ENCODE assay signal across 8 mouse cellular contexts in the genomic region with DNA sequence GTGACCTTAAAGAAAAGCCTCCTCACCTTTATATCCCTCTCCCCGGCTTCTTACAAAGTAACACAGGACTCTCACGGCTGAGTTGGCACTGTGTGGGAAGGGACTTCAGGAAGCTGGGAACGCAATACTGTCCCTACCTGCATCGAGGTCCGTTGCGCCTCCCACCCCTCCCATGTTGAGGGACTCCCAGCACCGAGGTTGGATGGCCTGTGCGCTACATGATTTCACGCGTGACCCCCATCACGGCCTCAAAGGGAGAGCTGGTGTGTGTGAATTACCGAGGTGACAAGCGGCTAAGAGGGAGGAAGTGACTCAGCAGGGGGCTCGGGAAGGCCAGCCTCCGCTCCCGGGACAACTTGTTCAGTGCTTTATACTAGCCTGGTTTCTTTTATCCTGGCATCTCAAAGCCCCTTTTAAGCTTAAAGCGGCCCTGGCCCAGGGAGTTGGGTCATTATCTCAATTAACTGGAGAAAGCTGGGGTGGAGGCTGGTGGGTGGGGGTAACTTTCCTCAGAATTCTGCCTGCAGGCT. TPM values are rescaled to one million over a fixed set of nuclear protein-coding genes. Genes with fewer than 3 reads are reported as not detected.
DNase-seq lines count a peak whose midpoint lies in the region; ATAC-seq lines count a peak whose summit lies in the region.

No protein-coding gene starts in this region.

- DNase-seq in heart, postnatal 10 days = no peak
- DNase-seq in embryonic facial prominence, embryonic 10.5 days (ENCODE audit: low spot score) = peak; percentile 59
- DNase-seq in spleen, postnatal 14 days (ENCODE audit: low spot score in 2 of 2) = no peak
- DNase-seq in gastrocnemius, postnatal 10 days = no peak

- 1% methylated on average over 17 of the region's 17 CpGs for WGBS in heart, embryonic 13.5 days
- WGBS in embryonic facial prominence, embryonic 10.5 days = 1% methylated on average over 17 of the region's 17 CpGs
- whole genome bisulfite sequencing in hindbrain, embryonic 15.5 days = 3% methylated on average over 17 of the region's 17 CpGs
- 5% methylated on average over 17 of the region's 17 CpGs for WGBS in limb, embryonic 13.5 days
- WGBS in stomach, embryonic 15.5 days = 19% methylated on average over 17 of the region's 17 CpGs

- intact Hi-C loops in heart, postnatal 10 days (cut with DNase I) = no loop called here

- H3K9ac ChIP-seq in heart, embryonic 13.5 days = peak overlapping the region; percentile 50
- H3K9ac ChIP-seq in hindbrain, embryonic 15.5 days = no peak overlapping the region
- H3K9ac ChIP-seq in limb, embryonic 13.5 days = peak overlapping the region; percentile 48; the same call in 1 of the 2 replicates
- no peak overlapping the region for H3K9ac ChIP-seq in stomach, embryonic 15.5 days

- H3K4me1 ChIP-seq in heart, embryonic 13.5 days = peaks cover 15% of the 10 kb centered on the region
- peaks cover 50% of the 10 kb centered on the region for H3K4me1 ChIP-seq in embryonic facial prominence, embryonic 10.5 days
- H3K4me1 ChIP-seq in hindbrain, embryonic 15.5 days (replicated peaks) = peaks cover 12% of the 10 kb centered on the region
- peaks cover 43% of the 10 kb centered on the region for H3K4me1 ChIP-seq in limb, embryonic 13.5 days
- 0 out of 2 replicates have a peak, but pooled peaks cover 8% of the 10 kb centered on the region for H3K4me1 ChIP-seq in stomach, embryonic 15.5 days

- peaks cover 51% of the 10 kb centered on the region for H3K27me3 ChIP-seq in heart, embryonic 13.5 days (replicated peaks)
- H3K27me3 ChIP-seq in embryonic facial prominence, embryonic 10.5 days (replicated peaks; ENCODE audit: low read depth, poor library complexity, severe bottlenecking) = peaks cover 64% of the 10 kb centered on the region
- peaks cover 43% of the 10 kb centered on the region for H3K27me3 ChIP-seq in hindbrain, embryonic 15.5 days
- H3K27me3 ChIP-seq in limb, embryonic 13.5 days = peaks cover 20% of the 10 kb centered on the region
- peaks cover 23% of the 10 kb centered on the region for H3K27me3 ChIP-seq in stomach, embryonic 15.5 days (replicated peaks)

- H3K9me3 ChIP-seq in heart, embryonic 13.5 days = no peaks in the 10 kb centered on the region
- 0 out of 2 replicates have a peak, but pooled peaks cover 3% of the 10 kb centered on the region for H3K9me3 ChIP-seq in embryonic facial prominence, embryonic 10.5 days
- H3K9me3 ChIP-seq in hindbrain, embryonic 15.5 days = no peaks in the 10 kb centered on the region
- no peaks in the 10 kb centered on the region for H3K9me3 ChIP-seq in limb, embryonic 13.5 days
- H3K9me3 ChIP-seq in stomach, embryonic 15.5 days = no peaks in the 10 kb centered on the region

- no peak overlapping the region for H3K27ac ChIP-seq in heart, embryonic 13.5 days (replicated peaks)
- H3K27ac ChIP-seq in embryonic facial prominence, embryonic 10.5 days (replicated peaks) = peak overlapping the region; percentile 53
- no peak overlapping the region for H3K27ac ChIP-seq in hindbrain, embryonic 15.5 days (replicated peaks)
- H3K27ac ChIP-seq in limb, embryonic 13.5 days = no peak overlapping the region
- H3K27ac ChIP-seq in stomach, embryonic 15.5 days = no peak overlapping the region

- peak overlapping the region; percentile 70 for H3K4me2 ChIP-seq in heart, embryonic 13.5 days
- H3K4me2 ChIP-seq in hindbrain, embryonic 15.5 days = peak overlapping the region; percentile 48
- peak overlapping the region; percentile 54 for H3K4me2 ChIP-seq in limb, embryonic 13.5 days (replicated peaks)
- H3K4me2 ChIP-seq in stomach, embryonic 15.5 days = peak overlapping the region; percentile 40

- peak overlapping the region; percentile 45 for H3K4me3 ChIP-seq in heart, embryonic 13.5 days
- H3K4me3 ChIP-seq in embryonic facial prominence, embryonic 10.5 days = peak overlapping the region; percentile 48
- peak overlapping the region; percentile 16; the same call in 1 of the 2 replicates for H3K4me3 ChIP-seq in hindbrain, embryonic 15.5 days
- H3K4me3 ChIP-seq in limb, embryonic 13.5 days = peak overlapping the region; percentile 16
- H3K4me3 ChIP-seq in stomach, embryonic 15.5 days (replicated peaks) = 0 out of 2 replicates have a peak overlapping the region, but pooled peaks have one; percentile 3

- no peak for ATAC-seq in heart, embryonic 13.5 days (ENCODE audit: extremely low read depth, insufficient number of reproducible peaks, low FRiP score, low TSS enrichment)
- ATAC-seq in hindbrain, embryonic 15.5 days (ENCODE audit: low FRiP score, low read depth) = no peak
- ATAC-seq in limb, embryonic 13.5 days (ENCODE audit: low FRiP score, low read depth) = no peak
- no peak for ATAC-seq in stomach, embryonic 15.5 days (ENCODE audit: insufficient read depth, low FRiP score, low read depth)

- no peaks in the 10 kb centered on the region for H3K36me3 ChIP-seq in heart, embryonic 13.5 days
- H3K36me3 ChIP-seq in embryonic facial prominence, embryonic 10.5 days (replicated peaks) = no peaks in the 10 kb centered on the region
- no peaks in the 10 kb centered on the region for H3K36me3 ChIP-seq in hindbrain, embryonic 15.5 days
- no peaks in the 10 kb centered on the region for H3K36me3 ChIP-seq in limb, embryonic 13.5 days
- H3K36me3 ChIP-seq in stomach, embryonic 15.5 days = no peaks in the 10 kb centered on the region

RNA-seq across cellular contexts. Expression of a gene that starts 31.1 kb away (rescaled TPM):
- 28.0 and 29.7 TPM in 2 replicates for polyA plus RNA-seq in heart, embryonic 13.5 days (2015; fragmentation: Nextera tagmentation; extraction: Ambion mirVana)
- total RNA-seq in heart, postnatal 10 days (2021) = 10 to 100 TPM; 24.3 to 28.6 TPM
- polyA plus RNA-seq in embryonic facial prominence, embryonic 10.5 days (2016; fragmentation: Nextera tagmentation; extraction: Ambion mirVana) = 55.2 and 57.0 TPM in 2 replicates
- 7.1 and 10.8 TPM in 2 replicates for polyA plus RNA-seq in hindbrain, embryonic 15.5 days (2015; fragmentation: Nextera tagmentation; extraction: Ambion mirVana)
- 103 and 106 TPM in 2 replicates for polyA plus RNA-seq in limb, embryonic 13.5 days (2015; fragmentation: Nextera tagmentation; extraction: Ambion mirVana)
- 60.6 and 65.7 TPM in 2 replicates for polyA plus RNA-seq in stomach, embryonic 15.5 days (2015; fragmentation: Nextera tagmentation; extraction: Ambion mirVana)
- 10 to 100 TPM; 26.2 to 34.2 TPM for total RNA-seq in gastrocnemius, postnatal 10 days (2021)

RNA-seq across cellular contexts. Expression of a gene that starts 39.9 kb away (rescaled TPM):
- 0.19 and 0.43 TPM in 2 replicates for polyA plus RNA-seq in heart, embryonic 13.5 days (2015; fragmentation: Nextera tagmentation; extraction: Ambion mirVana)
- under 1 TPM; 0.12 to 0.17 TPM for total RNA-seq in heart, postnatal 10 days (2021)
- polyA plus RNA-seq in embryonic facial prominence, embryonic 10.5 days (2016; fragmentation: Nextera tagmentation; extraction: Ambion mirVana) = 4.4 and 4.7 TPM in 2 replicates
- polyA plus RNA-seq in hindbrain, embryonic 15.5 days (2015; fragmentation: Nextera tagmentation; extraction: Ambion mirVana) = not detected in 2 replicates
- 22.8 and 26.1 TPM in 2 replicates for polyA plus RNA-seq in limb, embryonic 13.5 days (2015; fragmentation: Nextera tagmentation; extraction: Ambion mirVana)
- 22.3 and 37.0 TPM in 2 replicates for polyA plus RNA-seq in stomach, embryonic 15.5 days (2015; fragmentation: Nextera tagmentation; extraction: Ambion mirVana)
- under 1 TPM; 0.12 to 0.16 TPM for total RNA-seq in gastrocnemius, postnatal 10 days (2021)

Comparison
In these comparisons a context has a peak if more than half of its experiments do, and no peak if none do; other contexts are left out.
1. H3K9ac ChIP-seq: peak in heart, embryonic 13.5 days (single experiment) and limb, embryonic 13.5 days (single experiment); none in hindbrain, embryonic 15.5 days (single experiment) and stomach, embryonic 15.5 days (single experiment).
2. Peak in every context shown above with its lines, with median percentiles within 50 percentile points of each other: H3K4me2 ChIP-seq and H3K4me3 ChIP-seq.